Mouse (Mus musculus) thymus, adult 2 months (tissue): ENCODE data around the gene Cpeb1.

Experiments
- CTCF ChIP-seq: fragments of 200-500 bp; IDR thresholded peaks from 2 replicates; pipeline ENCODE4 v1.5.1; 2012; ENCODE audit warnings: mild to moderate bottlenecking, control low read depth, low read length, moderate library complexity, borderline replicate concordance; ENCODE audit not compliant: control insufficient read depth, poor library complexity, insufficient read depth; ENCODE audit errors: extremely low read depth
- POLR2A ChIP-seq: fragments of 200-500 bp; IDR thresholded peaks from 2 replicates; pipeline ENCODE4 v1.6.1; 2012; ENCODE audit warnings: mild to moderate bottlenecking, low read length, control low read depth, moderate library complexity; ENCODE audit not compliant: control insufficient read depth, poor library complexity, insufficient read depth; ENCODE audit errors: extremely low read depth

DNA sequence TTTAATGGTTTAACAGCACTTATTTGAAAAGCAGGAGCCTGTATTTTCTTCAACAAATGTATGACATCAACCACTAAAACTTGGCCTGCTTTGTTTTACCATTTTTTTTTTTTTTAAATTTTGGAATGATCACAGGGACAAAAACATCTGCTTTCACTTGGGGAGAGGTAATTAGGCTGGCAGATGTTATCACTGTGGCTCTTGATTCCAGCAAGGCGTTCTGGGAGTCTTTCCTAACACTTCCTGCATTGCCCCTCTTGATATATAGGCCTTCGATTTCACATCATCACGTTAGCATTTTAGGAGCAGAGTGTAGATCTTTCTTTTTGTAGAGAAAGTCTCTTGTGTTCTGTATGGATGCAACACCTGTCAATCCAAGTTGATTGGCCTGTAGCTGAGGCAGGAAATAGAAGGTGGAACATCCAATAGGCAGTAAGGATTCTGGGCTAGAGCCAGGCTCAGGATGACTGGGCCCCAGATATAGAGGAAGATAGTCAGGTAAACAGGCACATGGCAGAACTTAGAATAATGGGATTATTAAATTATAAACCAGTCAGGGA lies 24.3 kb upstream of the Cpeb1 start:
- TF ChIP-seq POLR2A (no peak), CTCF (no peak)
